Mouse (Mus musculus) limb, embryonic 11.5 days (tissue): ENCODE measurements around the gene Haus5. TPM values are rescaled to one million over a fixed set of nuclear protein-coding genes. Genes with fewer than 3 reads are reported as not detected.

Source experiments
- ATAC-seq: fragments of 200-750 bp; cut with Nextera tagmentation; 2 replicates; pipeline ENCODE4 v1.8.0; 2017; ENCODE audit warnings: low read depth; ENCODE audit not compliant: insufficient number of reproducible peaks, low FRiP score, low TSS enrichment
- DNase-seq: peaks from one replicate; pipeline ENCODE4 v3.0.0-alpha.2; 2015; ENCODE audit warnings: low spot score
- H3K27ac ChIP-seq: fragments of 300-500 bp; sonication (generic); replicated peaks from 2 replicates; pipeline ENCODE4 v1.5.1; 2014; ENCODE audit warnings: low read depth, mild to moderate bottlenecking, low read length
- H3K27me3 ChIP-seq: fragments of 300-500 bp; sonication (generic); 2 replicates; pipeline ENCODE4 v1.6.1; 2014; ENCODE audit warnings: mild to moderate bottlenecking, low read length, mixed read lengths; ENCODE audit not compliant: control insufficient read depth, insufficient read depth
- H3K36me3 ChIP-seq: fragments of 300-500 bp; sonication (generic); 2 replicates; pipeline ENCODE4 v1.6.1; 2014; ENCODE audit warnings: mild to moderate bottlenecking, low read length, moderate library complexity, mixed read lengths; ENCODE audit not compliant: control insufficient read depth, insufficient read depth
- H3K4me1 ChIP-seq: fragments of 300-500 bp; sonication (generic); 2 replicates; pipeline ENCODE4 v1.6.1; 2014; ENCODE audit warnings: low read length, mixed read lengths; ENCODE audit not compliant: control insufficient read depth, insufficient read depth
- H3K4me2 ChIP-seq: fragments of 300-500 bp; sonication (generic); 2 replicates; pipeline ENCODE4 v1.6.1; 2014; ENCODE audit warnings: low read depth, mild to moderate bottlenecking, moderate library complexity; ENCODE audit not compliant: severe bottlenecking
- H3K4me3 ChIP-seq: fragments of 300-500 bp; sonication (generic); 2 replicates; pipeline ENCODE4 v1.5.1; 2014; ENCODE audit warnings: low read depth, low read length
- H3K9ac ChIP-seq: fragments of 300-500 bp; sonication (generic); 2 replicates; pipeline ENCODE4 v1.6.1; 2014; ENCODE audit warnings: mild to moderate bottlenecking, low read length
- H3K9me3 ChIP-seq: fragments of 300-500 bp; sonication (generic); 2 replicates; pipeline ENCODE4 v1.6.1; 2016; ENCODE audit warnings: low read length; ENCODE audit not compliant: control insufficient read depth
- WGBS: fragments of 180-500 bp; shearing (Covaris S2); extraction: QIAGEN DNeasy Blood & Tissue Kit; methylation state at CpG from one replicate; pipeline ENCODE4 v1.1.7; 2014; 5-methylcytosine and 5-hydroxymethylcytosine counted together
- polyA plus RNA-seq: library from polyadenylated mRNA; unstranded; fragments of >200 nt; fragmentation: Nextera tagmentation; extraction: Ambion mirVana; gene quantifications from 2 replicates; pipeline ENCODE4 v1.2.1, GENCODE M21; 2014

Haus5 gene
- polyA plus RNA-seq: 62.1 and 67.3 TPM in 2 replicates

DNA sequence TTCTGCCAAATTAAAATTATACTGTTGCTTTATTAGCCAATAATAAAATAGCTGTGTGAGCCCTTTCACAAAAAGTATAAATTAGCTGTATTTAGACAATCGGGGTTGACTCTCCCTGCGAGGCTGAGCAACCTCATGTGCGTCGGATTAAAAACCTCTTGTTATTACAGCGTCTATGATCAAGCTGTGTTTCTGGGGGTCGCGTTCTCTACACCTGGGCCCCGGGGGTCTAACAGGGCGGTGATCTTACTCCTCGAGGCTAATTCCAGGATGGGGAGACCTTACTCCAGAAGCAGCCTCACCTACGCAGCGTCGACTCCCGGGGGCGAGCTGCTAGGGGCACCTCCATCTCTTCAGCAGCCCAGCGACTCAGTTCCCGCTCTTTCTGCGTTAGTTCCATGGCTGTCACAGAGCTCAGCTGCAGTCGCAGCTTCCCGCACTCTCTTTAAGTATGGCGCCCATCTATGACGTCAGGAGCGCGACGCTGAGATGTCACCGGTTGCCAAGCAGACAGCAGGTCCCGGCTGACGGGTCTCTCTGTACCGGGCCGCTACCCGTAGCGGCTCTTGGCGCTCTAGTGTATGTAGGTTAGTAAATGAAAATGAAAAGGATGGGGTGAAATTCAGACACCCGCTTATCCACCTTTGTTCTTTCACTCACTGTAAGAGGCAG lies at the start of gene Haus5:
Haus5 (minus strand) TSS at position 466 of the 672 bp plus-strand sequence.
- H3K9ac ChIP-seq: peak within 1 kb of the TSS; percentile 76
- peak within 1 kb of the TSS; percentile 51 for H3K4me2 ChIP-seq
- WGBS: under 1% methylated on average over 34 of the region's 34 CpGs
- no peaks in the 10 kb centered on the region for H3K27me3 ChIP-seq
- H3K27ac ChIP-seq: no peak within 1 kb of the TSS
- peak; percentile 92 for ATAC-seq
- H3K36me3 ChIP-seq: no peaks in the 10 kb centered on the region; the same call in 1 of the 2 replicates
- no peaks in the 10 kb centered on the region for H3K9me3 ChIP-seq
- H3K4me1 ChIP-seq: no peaks in the 10 kb centered on the region
- DNase-seq: peak; percentile 97
- peak within 1 kb of the TSS; percentile 61 for H3K4me3 ChIP-seq

DNA sequence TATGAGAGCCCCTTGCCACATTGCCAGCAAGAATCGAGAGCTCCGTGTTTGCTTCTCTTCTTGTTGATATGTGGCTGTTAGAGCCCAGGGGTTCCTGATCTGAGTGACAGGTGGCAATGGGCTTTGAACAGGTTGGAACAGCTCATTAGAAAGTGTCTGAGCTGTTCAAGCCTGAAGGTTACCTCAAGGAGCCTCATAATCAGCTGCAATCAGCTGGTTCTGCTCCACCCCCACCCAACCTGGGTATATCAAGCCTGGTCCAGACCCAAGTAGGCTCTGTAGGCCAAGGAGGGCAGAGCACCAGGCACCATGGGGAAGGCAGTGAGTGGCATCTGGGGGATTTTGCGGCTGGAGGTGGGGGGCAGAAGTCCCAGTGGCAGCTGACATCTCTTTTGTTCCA lies 47.1 kb upstream of the Haus5 start, which contains the start of gene Atp4a:
Atp4a (plus strand) TSS at position 268 of the 400 bp plus-strand sequence.
- H3K27me3 ChIP-seq: peaks cover 5% of the 10 kb centered on the region
- H3K4me3 ChIP-seq: no peak within 1 kb of the TSS
- no peaks in the 10 kb centered on the region for H3K9me3 ChIP-seq
- 83% methylated on average over 3 of the region's 3 CpGs for WGBS
- H3K27ac ChIP-seq: no peak within 1 kb of the TSS
- no peak within 1 kb of the TSS for H3K4me2 ChIP-seq
- no peaks in the 10 kb centered on the region for H3K4me1 ChIP-seq
- DNase-seq: no peak
- ATAC-seq: no peak
- H3K36me3 ChIP-seq: no peaks in the 10 kb centered on the region
- no peak within 1 kb of the TSS for H3K9ac ChIP-seq

DNA sequence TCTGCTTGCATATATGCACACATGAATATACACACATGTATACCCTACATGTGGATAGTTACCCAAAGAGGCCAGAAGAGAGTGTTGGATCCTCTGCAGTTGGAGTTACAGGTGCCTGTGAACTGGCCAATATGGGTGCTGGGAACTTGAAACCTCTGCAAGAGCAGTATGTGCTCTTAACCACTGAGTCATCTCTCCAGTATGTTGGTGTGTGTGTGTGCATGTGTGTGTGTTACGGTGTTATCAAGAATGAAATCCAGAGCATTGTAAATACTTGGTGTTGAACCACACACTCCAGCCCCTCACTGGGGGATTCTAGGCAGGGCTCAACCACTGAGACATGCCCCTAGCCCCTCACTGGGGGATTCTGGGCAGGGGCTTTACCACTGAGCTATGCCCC lies 42.6 kb upstream of the Haus5 start:
- no peak for DNase-seq
- H3K4me3 ChIP-seq: no peak overlapping the region
- H3K27ac ChIP-seq: no peak overlapping the region
- no peaks in the 10 kb centered on the region for H3K36me3 ChIP-seq
- no peak for ATAC-seq
- H3K27me3 ChIP-seq: no peaks in the 10 kb centered on the region
- 100% methylated on average over 1 of the region's 1 CpGs for WGBS
- no peak overlapping the region for H3K4me2 ChIP-seq
- no peak overlapping the region for H3K9ac ChIP-seq
- no peaks in the 10 kb centered on the region for H3K4me1 ChIP-seq
- no peaks in the 10 kb centered on the region for H3K9me3 ChIP-seq

DNA sequence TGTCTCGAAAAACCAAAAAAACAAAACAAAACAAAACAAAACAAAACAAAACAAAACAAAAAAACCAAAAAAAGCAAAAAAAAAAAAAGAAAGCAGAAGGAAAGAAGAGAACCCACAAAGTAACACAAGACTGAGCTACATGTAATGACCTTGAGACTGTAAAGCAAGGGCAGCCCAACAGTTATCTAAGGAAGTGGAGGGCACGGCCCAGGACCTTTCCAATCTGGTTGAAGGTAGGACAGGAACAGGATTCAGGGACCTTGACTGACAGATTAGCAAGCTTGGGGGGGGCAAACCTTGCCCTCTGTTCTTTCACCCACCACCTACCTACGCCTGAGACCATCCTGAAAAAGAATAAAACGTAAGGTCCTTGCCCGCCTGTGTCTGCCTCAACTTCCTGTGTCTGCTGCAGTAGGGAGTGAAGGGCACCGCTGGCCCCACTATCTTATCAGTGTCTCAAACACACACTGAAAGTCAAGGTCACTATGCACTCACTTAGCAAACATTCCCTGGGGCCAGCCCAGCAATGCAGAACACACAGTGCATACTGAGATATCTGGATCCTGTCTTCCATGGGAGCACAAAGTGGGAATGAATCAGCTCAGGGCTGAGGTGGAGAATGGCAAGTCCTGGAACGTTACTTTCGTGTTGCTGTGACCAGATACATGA lies 41.6 kb upstream of the Haus5 start:
- no peak overlapping the region for H3K4me3 ChIP-seq
- H3K9me3 ChIP-seq: no peaks in the 10 kb centered on the region
- no peaks in the 10 kb centered on the region for H3K36me3 ChIP-seq
- ATAC-seq (no peak), DNase-seq (no peak)
- H3K27me3 ChIP-seq: no peaks in the 10 kb centered on the region
- no peak overlapping the region for H3K9ac ChIP-seq
- WGBS: 75% methylated on average over 8 of the region's 8 CpGs
- no peak overlapping the region for H3K4me2 ChIP-seq
- H3K4me1 ChIP-seq: no peaks in the 10 kb centered on the region
- H3K27ac ChIP-seq: no peak overlapping the region

DNA sequence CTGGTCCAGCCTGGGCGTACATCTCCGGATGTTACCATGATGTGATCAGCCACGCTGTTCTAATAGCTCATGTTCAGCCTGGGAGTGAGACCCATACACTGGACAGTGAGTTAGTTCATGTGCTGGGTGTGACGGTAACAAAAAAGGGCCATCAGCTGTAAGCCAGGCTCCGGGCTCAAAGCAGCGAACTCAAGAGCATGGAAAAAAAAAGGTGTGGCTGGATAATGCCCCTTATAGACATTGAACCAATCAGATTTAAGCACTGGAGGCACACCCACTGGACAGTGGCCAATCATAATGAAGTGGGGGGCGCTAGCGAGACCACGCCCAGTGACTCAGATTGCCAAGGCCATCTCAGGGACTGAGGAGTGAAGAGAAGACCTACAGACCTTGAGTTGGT lies 33.8 kb upstream of the Haus5 start, which contains the start of gene 2200002J24Rik:
2200002J24Rik (plus strand) TSS at position 338 of the 400 bp plus-strand sequence.
- Histone ChIP-seq H3K4me2 (no peak within 1 kb of the TSS), H3K27me3 (no peaks in the 10 kb centered on the region), H3K36me3 (no peaks in the 10 kb centered on the region), H3K4me3 (no peak within 1 kb of the TSS), H3K4me1 (no peaks in the 10 kb centered on the region), H3K27ac (no peak within 1 kb of the TSS), H3K9ac (no peak within 1 kb of the TSS), H3K9me3 (no peaks in the 10 kb centered on the region)
- DNase-seq: peak; percentile 28
- no peak for ATAC-seq
- 35% methylated on average over 9 of the region's 9 CpGs for WGBS

DNA sequence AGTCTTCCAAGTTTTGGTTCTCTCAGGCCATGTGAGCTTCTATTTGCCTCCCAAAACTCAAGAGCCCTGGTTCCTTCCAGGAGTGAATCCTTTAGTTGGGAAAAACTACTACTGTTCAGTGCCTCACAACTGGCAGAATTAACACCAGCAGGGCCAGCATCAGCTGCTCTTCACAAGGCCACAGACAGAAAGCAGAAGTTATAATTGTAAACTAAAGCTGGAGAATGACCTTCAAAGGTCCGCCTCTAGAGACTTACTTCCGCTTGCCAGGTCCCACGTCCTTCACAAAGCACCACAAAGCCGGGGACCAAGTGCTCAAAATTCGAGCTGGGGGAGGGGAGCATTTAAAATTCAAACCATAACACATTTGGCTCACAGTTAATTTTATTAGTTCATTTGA lies 33.3 kb upstream of the Haus5 start:
- Histone ChIP-seq H3K9me3 (no peaks in the 10 kb centered on the region), H3K4me3 (no peak overlapping the region), H3K27ac (no peak overlapping the region), H3K4me2 (no peak overlapping the region), H3K9ac (no peak overlapping the region), H3K36me3 (no peaks in the 10 kb centered on the region), H3K27me3 (no peaks in the 10 kb centered on the region), H3K4me1 (no peaks in the 10 kb centered on the region)
- no peak for ATAC-seq
- no peak for DNase-seq
- WGBS: 68% methylated on average over 5 of the region's 5 CpGs

DNA sequence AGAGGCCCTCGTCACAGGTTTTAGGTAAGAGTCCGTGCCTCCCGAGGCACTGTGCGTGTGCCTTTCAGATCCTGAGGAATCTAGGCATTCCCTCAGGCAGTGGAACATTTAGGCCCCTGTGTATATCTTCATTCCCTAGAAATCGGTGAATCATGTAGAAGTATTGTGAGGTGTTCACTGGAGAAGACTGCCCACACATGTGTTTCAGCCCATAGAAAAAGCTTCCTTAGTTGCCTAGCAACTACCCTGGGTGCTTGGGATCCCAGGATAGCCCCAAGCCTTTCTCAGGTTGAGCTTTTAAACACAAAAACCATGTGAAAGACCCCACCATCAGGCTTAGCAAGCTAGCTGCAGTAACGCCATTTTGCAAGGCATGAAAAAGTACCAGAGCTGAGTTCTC lies 23.5 kb upstream of the Haus5 start:
- no peak overlapping the region for H3K9ac ChIP-seq
- DNase-seq: no peak
- no peak overlapping the region for H3K4me2 ChIP-seq
- peaks cover 9% of the 10 kb centered on the region for H3K27me3 ChIP-seq
- ATAC-seq: no peak
- H3K36me3 ChIP-seq: no peaks in the 10 kb centered on the region
- no peaks in the 10 kb centered on the region for H3K9me3 ChIP-seq
- WGBS: 78% methylated on average over 6 of the region's 6 CpGs
- H3K4me3 ChIP-seq: no peak overlapping the region
- no peaks in the 10 kb centered on the region for H3K4me1 ChIP-seq
- H3K27ac ChIP-seq: no peak overlapping the region

DNA sequence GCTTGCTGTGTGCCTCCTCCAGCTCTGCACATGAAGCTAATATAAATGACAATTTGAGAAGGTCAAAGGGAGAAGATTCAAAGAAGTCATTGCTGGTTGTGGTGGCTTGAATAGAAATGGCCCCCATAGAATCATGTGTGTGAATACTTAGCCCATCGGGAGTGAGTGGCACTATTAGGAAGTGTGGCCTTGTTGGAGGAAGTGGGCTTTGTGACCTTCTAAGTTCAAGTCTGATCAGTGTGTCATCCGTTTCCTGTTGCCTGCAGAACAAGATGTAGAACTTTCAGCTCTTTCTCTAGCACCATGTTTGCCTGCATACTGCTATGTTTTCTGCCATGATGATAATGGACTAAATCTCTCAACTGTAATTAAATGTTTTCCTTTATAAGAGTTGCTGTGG lies 18.6 kb upstream of the Haus5 start:
- 74% methylated on average over 2 of the region's 2 CpGs for WGBS
- no peak for DNase-seq

More for the DNA sequence above, 18.6 kb upstream of the Haus5 start:
- Histone ChIP-seq H3K4me3 (no peak overlapping the region), H3K4me2 (no peak overlapping the region), H3K27me3 (peaks cover 9% of the 10 kb centered on the region), H3K9ac (no peak overlapping the region), H3K4me1 (no peaks in the 10 kb centered on the region), H3K27ac (no peak overlapping the region), H3K36me3 (no peaks in the 10 kb centered on the region), H3K9me3 (no peaks in the 10 kb centered on the region)
- no peak for ATAC-seq
